Mouse (Mus musculus) CH12.LX (cell line): ENCODE measurements around the gene Cdk9.

ENCODE experiments used
- CHD1 ChIP-seq: IDR thresholded peaks from 2 replicates; pipeline ENCODE4 v1.6.1; 2012; ENCODE audit warnings: low read depth, low read length, improper control_type of control experiment, inconsistent platforms
- CTCF ChIP-seq, 2 experiments: IDR thresholded peaks in 1 of 2; conservative IDR thresholded peaks in 1 of 2; 2 replicates each; pipeline ENCODE4 v1.5.1; 2011 to 2012; ENCODE audit warnings: low read depth in 2 of 2, low read length in 2 of 2, improper control_type of control experiment in 1 of 2, inconsistent platforms in 1 of 2, mild to moderate bottlenecking in 1 of 2, moderate library complexity in 1 of 2
- EP300 ChIP-seq: IDR thresholded peaks from 2 replicates; pipeline ENCODE4 v1.6.1; 2011; ENCODE audit warnings: low read length, improper control_type of control experiment
- MAFK ChIP-seq: IDR thresholded peaks from 2 replicates; pipeline ENCODE4 v1.6.1; 2011; ENCODE audit warnings: low read length, improper control_type of control experiment; ENCODE audit not compliant: insufficient replicate concordance
- MAX ChIP-seq: IDR thresholded peaks from 2 replicates; pipeline ENCODE4 v1.6.1; 2011; ENCODE audit warnings: low read length, improper control_type of control experiment
- MAZ ChIP-seq: IDR thresholded peaks from 2 replicates; pipeline ENCODE4 v1.6.1; 2012; ENCODE audit warnings: low read depth, mild to moderate bottlenecking, inconsistent platforms, low read length, improper control_type of control experiment, moderate library complexity
- MEF2A ChIP-seq: IDR thresholded peaks from 2 replicates; pipeline ENCODE4 v1.6.1; 2014; ENCODE audit warnings: low read depth, mild to moderate bottlenecking, inconsistent platforms, low read length, improper control_type of control experiment, borderline replicate concordance
- SIN3A ChIP-seq: IDR thresholded peaks from 2 replicates; pipeline ENCODE4 v1.6.1; 2012; ENCODE audit warnings: low read length, improper control_type of control experiment, inconsistent platforms
- ZNF384 ChIP-seq: IDR thresholded peaks from 2 replicates; pipeline ENCODE4 v1.6.1; 2012; ENCODE audit warnings: low read depth, low read length, improper control_type of control experiment, inconsistent platforms

DNA sequence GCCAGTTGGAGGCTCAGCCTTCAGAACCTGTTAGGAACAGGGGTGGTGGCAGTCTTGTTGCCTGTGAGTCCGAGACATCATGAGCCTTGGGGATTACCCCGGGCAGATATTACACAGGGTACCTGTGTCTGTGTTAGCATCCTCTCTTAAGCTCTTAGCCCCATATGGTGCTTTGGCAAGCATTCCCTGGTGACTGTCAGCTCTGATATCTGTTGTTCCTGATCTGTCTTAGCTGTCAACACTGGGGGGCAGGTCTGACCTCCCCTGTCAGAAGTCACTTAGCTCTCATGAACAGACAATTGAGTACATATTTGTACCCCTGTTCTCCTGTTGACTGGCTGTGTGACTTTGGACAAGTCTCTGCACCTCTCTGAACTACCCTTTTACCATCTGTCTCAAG lies 46.1 kb upstream of the Cdk9 start:
- TF ChIP-seq CTCF (conservative IDR thresholded peaks at IDR 0.05 in 1 of 2, IDR thresholded peaks at IDR 0.05 in 1 of 2; ENCODE audit: low read depth in 2 of 2, low read length in 2 of 2) (no peak), EP300 (no peak), MAFK (no peak), CHD1 (no peak), MAZ (no peak), SIN3A (no peak), MEF2A (no peak), ZNF384 (no peak), MAX (no peak)
